Mouse (Mus musculus) CH12F3 (cell line): Measurements from ENCODE around the gene Msantd4.
"Not testable (repeated sequence)": the region's sequence is repeated elsewhere in the genome, so short reads cannot be mapped to it uniquely, and the experiment has no call there.

Source experiments
- in situ Hi-C: fragments of 300-500 bp; cut with MboI; formaldehyde crosslinking; loops from 2 replicates; pipeline ENCODE4 v1.14.3; 2020; ENCODE audit warnings: low sequenced_read_pairs

Msantd4 gene

DNA sequence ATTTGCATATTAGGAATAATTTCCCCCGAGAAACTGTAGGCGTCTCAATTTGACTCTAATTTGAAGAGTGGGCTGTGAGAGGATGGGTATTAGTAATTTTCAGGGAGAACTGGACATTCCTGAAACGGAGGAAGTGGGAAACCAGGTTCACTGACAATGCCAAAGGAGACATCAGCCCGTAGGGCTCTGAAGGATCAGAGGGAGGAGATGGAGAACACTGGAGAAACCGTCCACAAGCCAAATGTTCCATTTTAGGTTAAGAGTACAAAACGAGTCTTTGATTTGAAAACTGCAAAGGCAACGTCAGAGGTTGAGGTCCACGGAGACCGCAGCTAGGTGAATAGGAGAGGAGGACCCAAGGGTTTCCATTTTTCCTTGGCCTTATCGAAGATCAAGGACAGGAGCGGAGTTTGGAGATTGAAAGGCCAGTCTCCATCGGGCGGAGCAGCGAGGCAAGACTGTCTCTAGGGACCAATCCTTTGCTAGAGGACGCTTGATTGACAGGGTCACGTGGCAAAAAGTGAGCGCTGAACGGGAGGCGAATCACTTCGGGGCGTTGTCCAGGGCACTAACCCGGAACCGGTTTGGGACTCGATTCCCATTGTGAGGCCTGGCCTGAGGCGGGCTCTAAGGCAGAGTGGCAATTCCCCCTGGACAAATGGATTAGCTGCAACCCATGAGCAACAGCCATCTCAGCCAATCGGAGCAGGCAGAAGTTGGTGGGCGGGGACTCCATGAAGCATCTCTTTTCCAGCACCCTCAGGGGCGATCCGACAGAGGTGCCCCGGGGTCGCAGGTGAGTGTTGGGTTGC, at the start of gene Msantd4:
TSS of gene Msantd4 (plus strand) at position 735 of the 812 bp plus-strand sequence.
- in situ Hi-C loops, result no loop called here

DNA sequence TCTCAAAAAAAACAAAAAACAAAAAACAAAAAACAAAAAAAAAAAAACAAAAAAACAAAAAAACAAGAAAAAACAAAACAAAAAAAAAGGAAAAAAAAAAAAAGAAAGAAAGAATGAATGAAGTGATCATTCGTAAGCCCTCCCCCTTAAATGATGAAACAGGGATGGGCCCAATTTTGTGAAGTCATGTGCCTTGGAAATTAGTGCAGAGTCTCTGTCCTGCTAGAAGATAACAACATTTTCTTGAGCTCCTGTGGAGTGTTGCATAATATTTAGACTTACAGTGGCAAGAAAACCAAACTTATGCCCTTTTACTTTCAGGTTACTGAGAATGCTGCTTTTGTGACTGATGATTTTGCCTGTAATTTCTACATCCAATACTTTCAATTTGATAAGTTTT, 23.2 kb upstream of the Msantd4 start:
- in situ Hi-C loops, result no loop called here

DNA sequence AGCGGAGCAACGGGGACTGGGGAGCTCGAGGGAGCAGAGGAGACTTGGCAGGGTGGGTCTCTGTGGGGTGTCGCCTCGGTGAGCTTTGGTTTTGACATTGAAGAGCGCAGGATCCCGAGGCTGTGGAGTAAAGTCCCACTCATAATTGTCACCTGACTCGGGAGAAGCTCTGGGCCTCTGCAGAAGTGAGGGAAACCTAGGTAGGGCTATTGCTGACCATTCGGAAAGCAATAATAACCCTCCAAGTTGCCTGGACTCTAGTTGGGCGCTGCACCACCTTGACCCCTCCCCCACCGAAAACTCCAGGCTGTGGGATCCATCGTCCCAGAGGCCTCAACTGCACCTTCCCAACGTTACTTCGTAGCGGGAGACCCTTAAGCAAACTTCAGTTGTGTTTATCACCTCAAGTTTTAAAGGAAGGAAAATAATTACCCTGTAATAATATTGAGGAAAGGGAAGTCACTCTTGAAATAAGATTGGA, 318 bp downstream of the Msantd4 start:
- in situ Hi-C loops, result no loop called here

DNA sequence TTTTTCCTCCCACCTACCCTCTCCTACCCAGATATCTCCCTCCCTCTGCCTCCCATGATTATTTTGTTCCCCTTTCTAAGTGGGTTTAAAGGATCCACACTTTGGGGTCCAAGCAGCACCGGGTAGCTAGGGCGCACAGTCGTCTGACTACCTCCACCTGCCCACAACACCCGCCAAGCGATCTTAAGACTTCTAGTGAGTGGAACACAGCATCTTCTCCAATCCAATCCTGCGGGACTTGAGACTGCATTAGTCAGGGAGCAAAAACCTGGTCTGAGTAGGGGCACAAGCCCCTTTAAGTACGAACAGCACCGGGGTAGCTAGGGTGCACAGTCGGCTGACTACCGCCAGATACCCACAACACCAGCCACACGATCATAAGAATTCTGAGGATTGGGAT, 24.4 kb downstream of the Msantd4 start:
- in situ Hi-C loops, result not testable (repeated sequence)
